Comparison of ENCODE assay signal across 23 mouse cellular contexts in the genomic region with DNA sequence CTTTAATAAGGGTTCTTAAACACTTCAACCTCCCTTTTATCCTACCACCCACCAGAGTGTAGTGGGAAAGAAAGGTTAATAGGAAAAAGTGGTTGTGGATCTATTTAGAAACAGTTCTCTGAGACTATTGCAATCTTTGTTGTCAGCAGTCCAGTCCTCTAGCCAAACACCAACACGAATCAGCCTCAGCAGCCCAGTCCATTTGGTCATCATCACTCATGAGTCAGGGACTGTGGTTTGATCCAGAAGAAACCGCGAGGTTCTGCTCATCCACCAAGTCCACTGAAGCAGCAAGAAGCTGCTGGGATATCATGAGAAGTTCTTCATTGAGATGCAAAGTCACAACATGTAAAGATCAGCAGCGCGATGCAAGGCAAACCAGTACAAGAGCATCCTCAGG. TPM values are rescaled to one million over a fixed set of nuclear protein-coding genes. Genes with fewer than 3 reads are reported as not detected.
DNase-seq lines count a peak whose midpoint lies in the region; TF ChIP-seq lines count a peak whose summit lies in the region.
"Had no signal": no experiment of that assay in that cellular context is flagged by ENCODE, and none has a peak within 500 bp of the region (broad histone marks: within the 10 kb centered on the region; RNA-seq: fewer than 3 reads in every experiment).

No protein-coding gene starts in this region.

- H3K27ac ChIP-seq in layer of hippocampus, adult 2 months: peak overlapping the region; percentile 84; the same call in 1 of the 2 replicates
- H3K27ac ChIP-seq: embryonic facial prominence, embryonic 13.5 days; embryonic facial prominence, embryonic 15.5 days; forebrain, embryonic 13.5 days; forebrain, embryonic 15.5 days had no signal

- no peak for DNase-seq in layer of hippocampus, adult 2 months (ENCODE audit: low spot score in 2 of 2)
- DNase-seq in layer of hippocampus, adult 18-20 months (ENCODE audit: low spot score in 2 of 2): no peak
- DNase-seq in 3T3-L1 (ENCODE audit: low read depth, low spot score) (peak; percentile 62), NIH3T3 (ENCODE audit: low read depth) (peak; percentile 56)
- peak; percentile 17 for DNase-seq in fibroblast of lung, adult 2 months (ENCODE audit: low read depth)
- no peak for DNase-seq in cerebellum, postnatal 10 days
- DNase-seq in spleen, postnatal 14 days (ENCODE audit: low spot score in 2 of 2): no peak
- no peak for DNase-seq in lung, postnatal 4 days
- DNase-seq: adrenal gland, adult 8-10 months; adrenal gland, postnatal 14 days; adrenal gland, postnatal 36 days; cerebellum, adult 11-12 months; cerebellum, adult 2 months; cerebellum, adult 9-10 months; cerebellum, postnatal 14 days; cerebellum, postnatal 36 days; embryo, embryonic 11 days; forebrain, postnatal 0 days had no signal

- TF ChIP-seq CTCF in layer of hippocampus, adult 2 months (conservative IDR thresholded peaks at IDR 0.05): no peak

- no peak overlapping the region for H3K4me3 ChIP-seq in layer of hippocampus, adult 2 months
- H3K4me3 ChIP-seq: embryonic facial prominence, embryonic 13.5 days; embryonic facial prominence, embryonic 15.5 days; erythroblast, embryonic 14.5 days; forebrain, embryonic 13.5 days; forebrain, embryonic 15.5 days had no signal

RNA-seq across cellular contexts. Expression of a gene that starts 35.8 kb away (rescaled TPM):
- total RNA-seq in layer of hippocampus, adult 2 months (2021): 100 to 1,000 TPM; 142 to 150 TPM
- 100 to 1,000 TPM; 108 to 117 TPM for total RNA-seq in layer of hippocampus, adult 18-20 months (2021)

Comparison
In these comparisons a context has a peak if more than half of its experiments do, and no peak if none do; other contexts are left out.
1. DNase-seq: peak in 3T3-L1 (single experiment), NIH3T3 (single experiment) and fibroblast of lung, adult 2 months (single experiment); none in layer of hippocampus, adult 2 months (0 of 2), layer of hippocampus, adult 18-20 months (0 of 2), cerebellum, postnatal 10 days (0 of 2), spleen, postnatal 14 days (0 of 2) and lung, postnatal 4 days (0 of 2).